Mouse (Mus musculus): ENCODE results near the gene Wnt16. TPM values are rescaled to one million over a fixed set of nuclear protein-coding genes. Genes with fewer than 3 reads are reported as not detected.
"Not testable (repeated sequence)": the region's sequence is repeated elsewhere in the genome, so short reads cannot be mapped to it uniquely, and the experiment has no call there.

Wnt16 gene
- under 1 TPM in 2 of 3 experiments, not detected in 1; 0.36 to 0.47 TPM for polyA plus RNA-seq (2017; shearing (Covaris generic))

GRCm38 (mm10) chr6:22288004-22288736 lies at the start of gene Wnt16:
Wnt16 (plus strand) TSS chr6:22288227.
- ATAC-seq = no peak

GRCm38 (mm10) chr6:22243321-22243720 lies 44.7 kb upstream of the Wnt16 start:
- ATAC-seq = no peak

- no peak for ATAC-seq
These were observed 41.3 kb upstream of the Wnt16 start for GRCm38 (mm10) chr6:22246696-22247095.

- ATAC-seq = no peak
These were observed 29.2 kb upstream of the Wnt16 start for GRCm38 (mm10) chr6:22258784-22259183.

- no peak for ATAC-seq
These were observed 25.5 kb upstream of the Wnt16 start for GRCm38 (mm10) chr6:22262519-22262918.

GRCm38 (mm10) chr6:22264094-22264493 lies 23.9 kb upstream of the Wnt16 start:
- not testable (repeated sequence) for ATAC-seq

GRCm38 (mm10) chr6:22266018-22266417 lies 22.0 kb upstream of the Wnt16 start:
- ATAC-seq = no peak

- ATAC-seq = no peak
These were observed 20.0 kb upstream of the Wnt16 start for GRCm38 (mm10) chr6:22267807-22268667.

GRCm38 (mm10) chr6:22268677-22269076 lies 19.4 kb upstream of the Wnt16 start:
- ATAC-seq = no peak

GRCm38 (mm10) chr6:22269840-22270521 lies 18.0 kb upstream of the Wnt16 start:
- no peak for ATAC-seq

- ATAC-seq = no peak
These were observed 10.1 kb upstream of the Wnt16 start for GRCm38 (mm10) chr6:22277941-22278340.

GRCm38 (mm10) chr6:22280217-22280861 lies 7.7 kb upstream of the Wnt16 start:
- no peak for ATAC-seq

- no peak for ATAC-seq
These were observed 5.6 kb upstream of the Wnt16 start for GRCm38 (mm10) chr6:22282405-22282804.

- ATAC-seq = peak; percentile 43
These were observed 872 bp downstream of the Wnt16 start for GRCm38 (mm10) chr6:22288737-22289460.

GRCm38 (mm10) chr6:22289461-22290021 lies 1.5 kb downstream of the Wnt16 start:
- ATAC-seq = no peak

- ATAC-seq = no peak
These were observed 2.8 kb downstream of the Wnt16 start for GRCm38 (mm10) chr6:22290790-22291189.

- no peak for ATAC-seq
These were observed 4.0 kb downstream of the Wnt16 start for GRCm38 (mm10) chr6:22292056-22292455.

- no peak for ATAC-seq
These were observed 5.9 kb downstream of the Wnt16 start for GRCm38 (mm10) chr6:22293922-22294321.

- no peak for ATAC-seq
These were observed 9.0 kb downstream of the Wnt16 start for GRCm38 (mm10) chr6:22297028-22297427.

GRCm38 (mm10) chr6:22298059-22298458 lies 10.0 kb downstream of the Wnt16 start:
- ATAC-seq = no peak

- peak; percentile 65 for ATAC-seq
These were observed 37.5 kb downstream of the Wnt16 start for GRCm38 (mm10) chr6:22325364-22326072.
